Mouse (Mus musculus) lung, postnatal 0 days (tissue): ENCODE results near the gene Zbtb14.

Source experiments
- CTCF ChIP-seq: IDR thresholded peaks from 2 replicates; pipeline ENCODE4 v1.5.1; 2016; ENCODE audit warnings: antibody characterized with exemption, mild to moderate bottlenecking
- EP300 ChIP-seq: IDR thresholded peaks from 2 replicates; pipeline ENCODE4 v1.6.1; 2016; ENCODE audit warnings: antibody characterized with exemption, mild to moderate bottlenecking, control low read depth

DNA sequence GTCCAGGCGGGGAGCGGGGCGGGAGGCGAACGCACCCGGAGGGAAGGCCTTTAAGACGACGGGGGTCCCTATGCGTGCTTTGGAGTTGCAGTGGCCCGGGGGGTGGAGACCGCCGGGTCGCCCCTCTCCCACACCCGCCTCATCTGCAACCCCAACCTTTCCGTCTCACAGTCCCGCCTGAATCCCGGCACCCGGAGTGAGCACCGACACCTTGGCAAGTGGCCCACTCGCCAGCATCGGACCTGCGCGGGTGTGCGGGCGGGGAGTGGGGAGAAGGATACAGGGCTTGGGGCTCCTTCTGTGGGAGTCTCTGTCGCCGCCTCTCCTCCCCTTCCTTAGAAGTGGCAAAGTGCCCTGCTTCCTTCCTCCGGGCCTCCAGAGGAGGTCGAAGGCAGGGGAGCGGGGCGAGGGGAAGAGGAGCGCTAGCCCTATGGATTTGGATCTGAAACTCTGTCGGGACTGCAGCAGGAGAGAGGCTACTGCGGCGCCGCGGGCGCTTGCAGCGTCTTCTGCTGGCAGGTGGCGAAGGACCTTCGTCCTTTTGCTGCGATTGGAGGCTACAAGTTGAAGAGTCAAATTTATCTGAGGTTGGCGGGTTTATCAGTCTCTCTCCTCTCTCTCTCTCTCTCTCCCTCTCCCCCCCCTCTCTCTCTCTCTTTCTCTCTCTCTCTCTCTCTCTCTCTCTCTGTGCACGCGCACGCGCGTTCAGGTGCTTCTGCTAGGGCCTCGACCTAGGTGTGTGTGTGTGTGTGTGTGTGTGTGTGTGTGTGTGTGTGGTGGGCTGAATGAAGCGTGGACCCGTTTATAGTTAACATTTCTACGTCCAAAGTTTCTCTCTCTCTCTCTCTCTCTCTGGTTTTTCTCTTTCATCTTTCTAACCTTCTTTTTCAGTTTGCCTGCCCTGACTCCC, 57.0 kb downstream of the Zbtb14 start:
- TF ChIP-seq CTCF (no peak), EP300 (no peak)
